Mouse (Mus musculus) forebrain, embryonic 10.5 days (tissue): ENCODE measurements around the gene Ptges3. TPM values are rescaled to one million over a fixed set of nuclear protein-coding genes. Genes with fewer than 3 reads are reported as not detected.
"Not testable (repeated sequence)": the region's sequence is repeated elsewhere in the genome, so short reads cannot be mapped to it uniquely, and the experiment has no call there.

Source experiments
- DNase-seq: peaks from one replicate; pipeline ENCODE4 v3.0.0-alpha.2; 2017; ENCODE audit warnings: low spot score; ENCODE audit errors: extremely low spot score
- H3K27ac ChIP-seq: fragments of 300-500 bp; sonication (generic); 2 replicates; pipeline ENCODE4 v1.5.1; 2016; ENCODE audit warnings: mild to moderate bottlenecking
- H3K27me3 ChIP-seq: fragments of 300-500 bp; sonication (generic); 2 replicates; pipeline ENCODE4 v1.6.1; 2016; ENCODE audit warnings: mild to moderate bottlenecking; ENCODE audit not compliant: poor library complexity, severe bottlenecking
- H3K36me3 ChIP-seq: fragments of 300-500 bp; sonication (generic); replicated peaks from 2 replicates; pipeline ENCODE4 v1.6.1; 2016; ENCODE audit warnings: mild to moderate bottlenecking, moderate library complexity
- H3K4me1 ChIP-seq: fragments of 300-500 bp; sonication (generic); 2 replicates; pipeline ENCODE4 v1.6.1; 2016
- H3K4me3 ChIP-seq: fragments of 300-500 bp; sonication (generic); 2 replicates; pipeline ENCODE4 v1.5.1; 2016; ENCODE audit warnings: mild to moderate bottlenecking, moderate library complexity
- H3K9me3 ChIP-seq: fragments of 300-500 bp; sonication (generic); 2 replicates; pipeline ENCODE4 v1.6.1; 2016; ENCODE audit warnings: mild to moderate bottlenecking, moderate library complexity
- WGBS: fragments of 180-500 bp; shearing (Covaris S2); methylation state at CpG from one replicate; pipeline ENCODE4 v1.1.7; 2016; 5-methylcytosine and 5-hydroxymethylcytosine counted together
- polyA plus RNA-seq: library from polyadenylated mRNA; unstranded; fragments of >200 nt; fragmentation: Nextera tagmentation; extraction: Ambion mirVana; gene quantifications from 2 replicates; pipeline ENCODE4 v1.2.1, GENCODE M21; 2016

Gene Ptges3
- polyA plus RNA-seq, 1 experiment from 2014 or later = 733 TPM

DNA sequence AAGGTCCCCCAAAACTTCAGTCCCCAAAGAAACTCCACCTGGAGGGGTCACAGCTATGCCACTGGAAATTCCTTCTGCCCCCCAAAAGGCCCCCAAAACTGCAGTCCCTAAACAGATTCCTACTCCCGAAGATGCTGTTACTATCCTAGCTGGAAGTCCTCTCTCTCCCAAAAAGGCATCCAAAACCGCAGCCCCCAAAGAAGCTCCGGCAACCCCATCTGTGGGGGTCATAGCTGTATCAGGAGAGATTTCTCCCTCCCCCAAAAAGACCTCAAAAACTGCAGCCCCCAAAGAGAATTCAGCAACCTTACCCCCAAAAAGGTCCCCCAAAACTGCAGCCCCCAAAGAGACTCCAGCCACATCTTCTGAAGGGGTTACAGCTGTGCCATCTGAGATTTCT, 16.3 kb upstream of the Ptges3 start:
- no peak overlapping the region for H3K4me3 ChIP-seq
- no peak for DNase-seq
- no peaks in the 10 kb centered on the region for H3K27me3 ChIP-seq
- no peaks in the 10 kb centered on the region for H3K9me3 ChIP-seq
- H3K36me3 ChIP-seq = peaks cover 99% of the 10 kb centered on the region
- 90% methylated on average over 3 of the region's 3 CpGs for WGBS
- H3K4me1 ChIP-seq = peaks cover 61% of the 10 kb centered on the region
- no peak overlapping the region for H3K27ac ChIP-seq

DNA sequence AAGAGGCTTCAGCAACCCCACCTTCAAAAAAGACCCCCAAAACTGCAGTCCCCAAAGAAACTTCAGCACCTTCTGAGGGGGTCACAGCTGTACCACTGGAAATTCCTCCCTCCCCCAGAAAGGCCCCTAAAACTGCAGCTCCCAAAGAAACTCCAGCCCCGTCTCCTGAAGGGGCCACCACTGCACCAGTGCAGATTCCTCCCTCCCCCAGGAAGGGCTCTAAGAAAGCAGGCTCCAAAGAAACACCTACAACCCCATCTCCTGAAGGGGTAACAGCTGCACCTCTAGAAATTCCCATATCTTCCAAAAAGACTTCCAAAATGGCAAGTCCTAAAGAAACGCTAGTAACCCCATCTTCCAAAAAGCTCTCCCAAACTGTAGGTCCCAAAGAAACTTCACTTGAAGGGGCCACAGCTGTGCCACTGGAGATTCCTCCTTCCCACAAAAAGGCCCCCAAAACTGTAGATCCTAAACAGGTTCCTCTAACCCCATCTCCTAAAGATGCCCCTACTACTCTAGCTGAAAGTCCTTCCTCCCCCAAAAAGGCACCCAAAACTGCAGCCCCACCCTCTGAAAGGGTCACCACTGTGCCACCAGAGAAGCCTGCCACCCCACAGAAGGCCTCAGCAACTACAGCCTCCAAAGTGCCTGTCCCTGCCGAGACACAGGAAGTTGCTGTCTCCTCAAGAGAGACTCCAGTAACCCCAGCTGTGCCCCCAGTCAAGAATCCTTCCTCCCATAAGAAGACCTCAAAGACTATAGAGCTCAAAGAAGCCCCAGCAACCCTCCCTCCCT, 15.5 kb upstream of the Ptges3 start:
- no peak overlapping the region for H3K4me3 ChIP-seq
- no peak for DNase-seq
- 85% methylated on average over 3 of the region's 3 CpGs for WGBS
- H3K27ac ChIP-seq = 0 out of 2 replicates have a peak overlapping the region, but pooled peaks have one; percentile 0
- H3K27me3 ChIP-seq = no peaks in the 10 kb centered on the region
- no peaks in the 10 kb centered on the region for H3K9me3 ChIP-seq
- H3K4me1 ChIP-seq = peaks cover 53% of the 10 kb centered on the region
- H3K36me3 ChIP-seq = peaks cover 100% of the 10 kb centered on the region

- peaks cover 88% of the 10 kb centered on the region for H3K36me3 ChIP-seq
Observed at GRCm38 (mm10) chr10:128048157-128048556, 10.6 kb upstream of the Ptges3 start.

GRCm38 (mm10) chr10:128049741-128050140, 9.0 kb upstream of the Ptges3 start:
- 97% methylated on average over 2 of the region's 2 CpGs for WGBS
- Histone ChIP-seq H3K9me3 (no peaks in the 10 kb centered on the region), H3K36me3 (peaks cover 72% of the 10 kb centered on the region), H3K27me3 (no peaks in the 10 kb centered on the region), H3K4me1 (peaks cover 1% of the 10 kb centered on the region; the same call in 1 of the 2 replicates), H3K27ac (no peak overlapping the region), H3K4me3 (no peak overlapping the region)
- DNase-seq = no peak

More at GRCm38 (mm10) chr10:128048157-128048556, 10.6 kb upstream of the Ptges3 start:
- H3K4me3 ChIP-seq = no peak overlapping the region
- no peaks in the 10 kb centered on the region for H3K27me3 ChIP-seq
- no peak overlapping the region for H3K27ac ChIP-seq
- peaks cover 15% of the 10 kb centered on the region for H3K4me1 ChIP-seq
- 96% methylated on average over 8 of the region's 8 CpGs for WGBS
- H3K9me3 ChIP-seq = no peaks in the 10 kb centered on the region
- DNase-seq = no peak

GRCm38 (mm10) chr10:128050355-128050754, 8.4 kb upstream of the Ptges3 start:
- no peak overlapping the region for H3K27ac ChIP-seq
- H3K4me3 ChIP-seq = no peak overlapping the region
- peaks cover 66% of the 10 kb centered on the region for H3K36me3 ChIP-seq
- no peaks in the 10 kb centered on the region for H3K27me3 ChIP-seq
- no peak for DNase-seq
- no peaks in the 10 kb centered on the region for H3K9me3 ChIP-seq
- 83% methylated on average over 2 of the region's 2 CpGs for WGBS
- H3K4me1 ChIP-seq = no peaks in the 10 kb centered on the region

GRCm38 (mm10) chr10:128051589-128051988, 7.2 kb upstream of the Ptges3 start:
- H3K27me3 ChIP-seq = no peaks in the 10 kb centered on the region
- H3K9me3 ChIP-seq = no peaks in the 10 kb centered on the region
- no peak overlapping the region for H3K27ac ChIP-seq
- 95% methylated on average over 5 of the region's 5 CpGs for WGBS
- H3K4me3 ChIP-seq = no peak overlapping the region
- no peaks in the 10 kb centered on the region for H3K4me1 ChIP-seq
- peaks cover 53% of the 10 kb centered on the region for H3K36me3 ChIP-seq
- no peak for DNase-seq

- H3K36me3 ChIP-seq = peaks cover 48% of the 10 kb centered on the region
- H3K27me3 ChIP-seq, H3K9me3 ChIP-seq: not testable (repeated sequence)
Observed at GRCm38 (mm10) chr10:128052136-128052535, 6.6 kb upstream of the Ptges3 start.

GRCm38 (mm10) chr10:128053001-128053400, 5.8 kb upstream of the Ptges3 start:
- WGBS = 94% methylated on average over 8 of the region's 8 CpGs
- H3K4me1 ChIP-seq = peaks cover 7% of the 10 kb centered on the region

More at GRCm38 (mm10) chr10:128052136-128052535, 6.6 kb upstream of the Ptges3 start:
- H3K27ac ChIP-seq, H3K4me3 ChIP-seq, DNase-seq, H3K4me1 ChIP-seq: not testable (repeated sequence)
- WGBS = 94% methylated on average over 1 of the region's 2 CpGs

DNA sequence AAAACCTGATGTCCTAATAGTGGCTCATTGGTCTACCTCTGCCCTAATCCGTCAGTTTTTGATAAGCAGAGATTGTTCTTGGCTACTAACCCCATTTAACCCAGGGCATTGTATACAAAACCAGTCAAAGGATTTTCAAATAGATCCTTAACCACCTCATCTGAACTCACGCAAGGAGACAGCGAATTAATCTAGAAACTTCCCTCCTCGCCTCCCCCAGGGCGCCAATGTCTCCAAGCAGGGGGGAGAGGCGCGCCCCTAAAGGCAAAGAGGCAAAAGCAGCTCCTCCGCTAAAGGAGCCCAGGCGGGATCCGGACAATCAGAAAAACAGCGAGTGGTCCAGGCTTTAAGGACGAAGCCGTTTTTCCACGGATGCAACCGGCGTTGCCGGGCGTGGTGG, 570 bp upstream of the Ptges3 start:
- no peaks in the 10 kb centered on the region for H3K27me3 ChIP-seq
- H3K4me3 ChIP-seq = peak overlapping the region; percentile 94
- peaks cover 30% of the 10 kb centered on the region for H3K4me1 ChIP-seq
- H3K27ac ChIP-seq = peak overlapping the region; percentile 99
- peaks cover 26% of the 10 kb centered on the region for H3K36me3 ChIP-seq
- WGBS = under 1% methylated on average over 18 of the region's 18 CpGs
- no peak for DNase-seq
- no peaks in the 10 kb centered on the region for H3K9me3 ChIP-seq

More at GRCm38 (mm10) chr10:128053001-128053400, 5.8 kb upstream of the Ptges3 start:
- Histone ChIP-seq H3K27ac (no peak overlapping the region), H3K4me3 (no peak overlapping the region), H3K36me3 (peaks cover 39% of the 10 kb centered on the region), H3K9me3 (no peaks in the 10 kb centered on the region), H3K27me3 (no peaks in the 10 kb centered on the region)
- DNase-seq = no peak

GRCm38 (mm10) chr10:128059207-128059981, 640 bp downstream of the Ptges3 start:
- peaks cover 37% of the 10 kb centered on the region for H3K36me3 ChIP-seq
- peaks cover 30% of the 10 kb centered on the region for H3K4me1 ChIP-seq
- H3K9me3 ChIP-seq = no peaks in the 10 kb centered on the region
- no peaks in the 10 kb centered on the region for H3K27me3 ChIP-seq
- DNase-seq = peak; percentile 52
- H3K4me3 ChIP-seq = peak overlapping the region; percentile 94
- H3K27ac ChIP-seq = peak overlapping the region; percentile 99
- under 1% methylated on average over 62 of the region's 62 CpGs for WGBS

DNA sequence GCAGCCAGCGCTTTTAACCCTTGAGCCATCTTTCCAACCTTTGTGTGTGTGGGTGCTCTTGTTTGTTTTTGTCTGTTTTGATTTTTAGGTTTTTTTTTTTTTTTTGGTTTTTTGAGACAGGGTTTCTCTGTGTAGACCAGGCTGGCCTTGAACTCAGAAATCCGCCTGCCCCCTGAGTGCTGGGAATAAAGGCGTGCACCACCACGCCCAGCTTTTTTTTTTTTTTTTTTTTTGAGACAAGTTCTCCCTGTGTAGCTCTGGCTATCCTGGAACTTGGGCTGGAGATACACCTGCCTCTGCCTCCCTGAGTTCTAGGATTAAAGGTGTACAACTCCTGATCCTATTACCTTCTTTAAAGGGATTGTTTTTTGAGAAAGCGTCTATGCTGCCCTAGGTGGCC, 2.4 kb downstream of the Ptges3 start:
- 87% methylated on average over 5 of the region's 5 CpGs for WGBS

DNA sequence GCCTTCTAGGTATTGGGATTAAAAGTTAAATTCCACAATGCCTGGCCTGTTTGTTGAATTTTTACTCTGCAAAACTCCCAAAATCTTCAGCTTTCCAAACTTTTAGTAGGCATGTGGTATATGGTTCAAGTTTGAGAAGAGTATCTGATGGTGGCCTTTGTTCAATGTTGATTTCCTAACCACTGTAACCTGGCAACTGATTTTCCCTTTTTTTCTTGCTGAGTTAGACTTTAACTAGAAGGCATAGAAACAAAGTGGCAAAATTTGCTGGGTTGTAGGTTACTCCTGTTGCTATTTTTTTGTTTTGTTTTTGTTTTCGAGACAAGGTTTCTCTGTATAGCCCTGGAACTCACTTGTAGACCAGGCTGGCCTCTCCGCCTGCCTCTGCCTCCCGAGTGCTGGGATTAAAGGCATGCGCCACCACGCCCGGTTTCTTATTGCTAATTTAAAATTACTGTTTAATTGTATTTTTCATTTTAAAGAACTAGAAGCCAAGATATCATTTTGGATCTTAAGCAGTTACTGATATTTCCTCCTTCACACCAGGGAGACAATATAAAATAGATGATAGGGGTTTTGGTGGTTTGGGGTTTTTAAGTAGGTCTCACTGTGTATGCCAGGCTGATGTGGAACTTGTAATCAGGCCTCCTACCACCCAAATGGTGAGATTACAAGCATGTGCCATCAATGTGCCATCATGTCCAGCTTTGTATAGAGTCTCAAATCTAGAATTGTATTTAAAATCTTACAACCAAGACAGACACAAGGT, 3.7 kb downstream of the Ptges3 start:
- 96% methylated on average over 6 of the region's 6 CpGs for WGBS
- no peak for DNase-seq
- H3K4me1 ChIP-seq = peaks cover 29% of the 10 kb centered on the region
- H3K9me3 ChIP-seq = no peaks in the 10 kb centered on the region
- H3K36me3 ChIP-seq = peaks cover 67% of the 10 kb centered on the region
- no peak overlapping the region for H3K27ac ChIP-seq
- H3K4me3 ChIP-seq = no peak overlapping the region; the same call in 1 of the 2 replicates
- H3K27me3 ChIP-seq = no peaks in the 10 kb centered on the region

More for the DNA sequence above, 2.4 kb downstream of the Ptges3 start:
- Histone ChIP-seq H3K4me1 (peaks cover 30% of the 10 kb centered on the region), H3K27ac (peak overlapping the region; percentile 99; the same call in 1 of the 2 replicates), H3K4me3 (peak overlapping the region; percentile 94), H3K36me3 (peaks cover 54% of the 10 kb centered on the region), H3K9me3 (no peaks in the 10 kb centered on the region), H3K27me3 (no peaks in the 10 kb centered on the region)
- DNase-seq = no peak
